Mouse (Mus musculus): Measurements from ENCODE around the gene Hydin.
"Not testable (repeated sequence)": the region's sequence is repeated elsewhere in the genome, so short reads cannot be mapped to it uniquely, and the experiment has no call there.

The Hydin gene

GRCm38 (mm10) chr8:110266741-110267140 is at the start of gene Hydin:
Hydin (plus strand) TSS chr8:110266977.
- peak in 1 of 2 experiments; percentile 3 for DNase-seq

DNA sequence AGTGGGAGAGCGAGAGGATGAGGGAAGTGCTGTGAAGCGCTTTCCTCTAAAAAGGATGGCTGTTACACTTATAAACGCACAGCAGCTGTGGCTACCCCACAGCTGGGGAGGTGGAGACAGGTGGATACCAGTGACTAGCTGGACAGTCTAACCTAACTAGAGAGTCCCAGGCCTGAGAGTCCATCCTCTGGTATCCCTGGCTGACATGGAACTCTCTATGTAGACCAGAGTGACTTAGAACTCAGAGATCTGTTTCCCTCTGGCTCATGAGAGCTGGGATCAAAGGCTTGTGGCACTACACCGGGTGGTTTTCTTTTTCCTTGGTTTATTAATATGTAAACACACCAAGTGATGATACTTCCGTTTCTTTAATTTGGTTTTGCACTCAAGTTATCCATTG is 49.6 kb upstream of the Hydin start:
- peak in 1 of 2 experiments; percentile 8 for DNase-seq

DNA sequence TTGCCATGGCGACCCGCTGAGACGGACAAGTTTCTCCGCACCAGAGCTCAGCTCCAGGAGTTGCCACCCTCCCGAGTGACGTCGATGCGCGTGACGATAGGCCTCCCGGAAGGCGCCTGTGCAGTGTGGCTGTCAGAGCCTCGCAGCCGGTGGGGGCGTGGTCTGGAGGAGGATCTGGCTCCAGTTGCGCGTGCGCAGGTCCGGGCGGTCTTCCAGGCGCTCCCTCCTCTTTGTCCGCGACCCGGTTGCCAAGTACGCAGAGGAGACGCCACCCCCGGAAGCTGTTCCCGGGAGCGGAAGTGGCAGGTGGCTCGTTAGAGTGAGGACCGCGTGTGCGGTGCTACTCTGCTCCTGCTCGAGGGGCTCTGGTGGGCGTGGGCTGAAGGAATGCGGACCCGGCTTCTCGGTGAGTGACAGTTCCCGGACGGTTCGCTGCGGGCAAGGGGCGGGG is 49.1 kb upstream of the Hydin start:
- DNase-seq, result peak; percentile 99

DNA sequence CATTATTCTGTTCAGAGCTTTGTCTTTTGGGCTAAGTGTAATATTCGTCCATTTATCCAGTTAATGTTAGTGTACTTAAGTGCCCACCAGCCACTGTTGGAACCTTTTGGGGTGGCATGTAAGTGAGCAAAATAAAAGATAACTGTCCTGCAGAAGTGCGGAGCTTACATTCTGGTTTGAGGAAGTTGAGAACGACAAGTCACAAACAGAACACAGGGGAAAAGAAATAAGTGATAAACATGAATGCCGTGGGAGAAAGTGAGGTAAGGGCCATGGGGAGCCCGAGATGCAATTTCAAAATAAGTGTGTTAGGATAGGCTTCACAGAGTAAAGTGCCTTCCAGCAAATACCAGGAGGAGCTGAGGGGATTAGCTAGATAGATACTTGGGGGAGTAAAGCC is 48.3 kb upstream of the Hydin start:
- no peak for DNase-seq

DNA sequence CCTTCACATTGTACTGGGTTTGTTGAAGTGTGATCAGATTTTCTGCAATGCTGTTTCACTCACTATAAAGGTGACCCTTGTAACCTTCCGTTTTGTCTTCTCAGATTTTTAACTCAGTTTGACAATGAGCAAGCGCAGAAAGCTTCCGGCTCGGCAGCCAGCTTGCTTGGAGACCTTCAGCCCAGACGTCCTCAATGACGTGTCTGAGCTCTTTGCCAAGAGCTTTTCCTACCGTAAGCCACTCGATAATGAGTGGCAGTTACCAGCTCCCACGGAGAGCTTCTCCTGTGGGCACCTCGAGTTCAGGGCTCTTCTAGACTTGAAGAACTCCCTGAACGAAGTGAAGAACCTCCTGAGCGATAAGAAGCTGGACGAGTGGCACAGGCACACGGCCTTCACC is 45.8 kb upstream of the Hydin start:
- DNase-seq, result no peak

GRCm38 (mm10) chr8:110230803-110231202 is 36.0 kb upstream of the Hydin start:
- DNase-seq, result no peak

GRCm38 (mm10) chr8:110242278-110243177 is 24.2 kb upstream of the Hydin start:
- DNase-seq, result no peak

DNA sequence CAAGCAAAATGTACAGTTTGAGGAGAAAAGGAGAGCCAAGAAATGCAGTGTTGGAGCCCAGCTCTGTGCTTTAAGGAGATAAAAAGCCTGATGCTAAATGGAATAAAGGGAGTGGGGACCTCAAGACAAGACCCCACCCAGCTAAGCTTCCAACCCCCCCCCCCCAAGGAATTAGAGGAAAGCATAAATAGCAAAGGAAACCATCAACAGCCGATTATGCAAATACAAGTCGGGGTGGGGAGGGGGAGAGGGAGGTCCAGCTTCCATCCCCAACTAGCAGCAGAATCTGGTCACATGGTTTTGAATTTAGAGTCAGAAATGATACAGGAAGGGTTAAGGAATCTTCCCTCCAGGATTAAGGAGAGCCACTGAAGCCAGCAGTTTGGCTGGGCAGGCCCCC is 22.2 kb upstream of the Hydin start:
- DNase-seq, result no peak

DNA sequence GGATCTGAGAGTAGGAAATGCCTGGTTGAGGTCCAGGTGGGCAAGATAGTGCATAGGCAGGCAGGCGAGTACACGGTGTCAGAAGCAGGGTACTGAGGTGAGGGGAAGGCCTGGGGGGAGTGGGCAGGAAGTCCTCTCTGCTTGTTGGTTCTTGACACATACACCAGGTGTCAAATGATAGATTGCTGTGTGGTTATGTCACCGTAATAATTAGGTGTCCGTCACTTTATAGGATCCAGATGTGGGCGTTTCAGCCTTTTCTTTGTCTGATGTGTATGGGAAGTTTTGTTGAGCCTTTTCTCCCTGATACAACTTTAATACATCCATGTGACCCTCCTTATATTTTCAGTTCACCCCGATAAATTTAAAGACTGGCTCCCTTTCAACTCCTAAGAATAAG is 19.5 kb upstream of the Hydin start:
- no peak for DNase-seq

DNA sequence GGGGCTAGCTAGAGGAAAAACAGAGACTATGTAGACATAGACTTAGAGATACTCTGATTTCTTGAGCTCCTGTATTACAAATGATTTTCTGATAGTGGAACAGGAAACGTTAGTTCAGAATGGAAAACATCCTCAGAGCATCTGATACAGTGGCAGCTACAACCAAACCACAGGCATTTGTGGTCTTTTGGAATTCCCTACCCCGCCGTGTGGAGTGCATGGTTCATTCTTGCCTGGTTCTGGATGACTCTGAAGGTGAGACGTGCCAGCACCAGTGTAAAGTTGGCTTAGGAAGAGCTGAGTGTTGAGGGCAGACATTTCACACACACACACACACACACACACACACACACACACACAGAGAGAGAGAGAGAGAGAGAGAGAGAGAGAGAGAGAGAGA is 12.8 kb upstream of the Hydin start:
- no peak for DNase-seq

GRCm38 (mm10) chr8:110265796-110266305 is 926 bp upstream of the Hydin start:
- DNase-seq, result no peak

DNA sequence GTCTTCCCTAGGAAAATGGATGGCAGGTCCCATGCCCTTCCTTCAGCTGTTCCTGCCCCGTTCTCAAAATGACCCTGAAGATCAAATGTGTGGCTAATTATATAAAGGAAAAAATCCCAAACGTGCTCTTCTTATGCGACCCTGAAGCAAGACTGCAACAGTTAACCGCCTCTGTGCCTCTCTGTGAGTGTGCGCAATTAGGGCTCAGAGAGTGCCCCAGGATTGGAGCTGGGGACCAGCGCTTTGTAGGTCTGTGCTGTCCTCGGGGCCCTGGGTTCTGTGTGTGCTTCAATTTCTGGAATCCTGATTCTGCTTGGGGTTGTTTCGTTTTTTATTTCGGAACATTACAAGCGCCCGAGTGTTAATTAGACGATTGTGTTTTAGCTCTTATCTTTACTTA is 491 bp downstream of the Hydin start:
- DNase-seq, result no peak

DNA sequence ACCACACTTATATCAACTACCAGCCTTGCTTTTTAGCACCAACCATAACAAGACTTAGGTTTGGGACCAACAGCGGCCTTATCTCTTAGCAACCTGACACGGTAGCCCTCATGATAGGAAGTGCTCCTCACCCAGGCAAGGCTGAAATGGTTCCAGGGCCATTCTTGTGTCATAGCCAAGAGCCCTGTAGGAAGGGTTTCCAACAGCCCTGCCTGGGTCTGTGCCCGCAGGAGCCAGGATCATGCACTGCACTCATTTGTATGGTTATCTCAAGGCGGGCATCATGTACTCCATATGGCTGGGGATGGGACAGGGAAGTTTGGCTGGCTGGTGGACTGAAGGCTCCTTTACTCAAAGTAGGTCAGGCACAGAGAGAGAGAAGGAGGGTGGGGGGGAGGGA is 3.9 kb downstream of the Hydin start:
- no peak for DNase-seq

DNA sequence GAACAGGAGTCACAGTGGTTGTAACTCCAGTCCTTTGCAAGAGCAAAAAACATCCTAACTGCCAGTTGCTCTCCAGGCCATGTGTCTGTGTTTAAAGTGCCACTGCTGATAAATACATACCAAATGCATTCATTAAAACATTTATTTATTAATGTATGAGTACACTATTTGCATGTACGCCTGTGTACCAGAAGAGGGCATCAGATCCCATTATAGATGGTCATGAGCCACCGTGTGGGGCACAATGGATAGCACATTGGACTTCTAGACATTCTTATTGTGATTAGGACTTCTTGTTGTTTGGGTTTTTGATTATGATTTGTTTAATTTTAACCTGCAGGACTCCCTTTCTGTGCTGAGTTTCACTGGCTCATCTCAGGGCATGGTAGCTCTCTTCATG is 6.6 kb downstream of the Hydin start:
- DNase-seq, result no peak

- DNase-seq, result no peak
These were observed 8.9 kb downstream of the Hydin start for GRCm38 (mm10) chr8:110275465-110276258.

- no peak for DNase-seq
These were observed 9.4 kb downstream of the Hydin start for GRCm38 (mm10) chr8:110276259-110276560.

GRCm38 (mm10) chr8:110312715-110313114 is 45.9 kb downstream of the Hydin start:
- no peak for DNase-seq

DNA sequence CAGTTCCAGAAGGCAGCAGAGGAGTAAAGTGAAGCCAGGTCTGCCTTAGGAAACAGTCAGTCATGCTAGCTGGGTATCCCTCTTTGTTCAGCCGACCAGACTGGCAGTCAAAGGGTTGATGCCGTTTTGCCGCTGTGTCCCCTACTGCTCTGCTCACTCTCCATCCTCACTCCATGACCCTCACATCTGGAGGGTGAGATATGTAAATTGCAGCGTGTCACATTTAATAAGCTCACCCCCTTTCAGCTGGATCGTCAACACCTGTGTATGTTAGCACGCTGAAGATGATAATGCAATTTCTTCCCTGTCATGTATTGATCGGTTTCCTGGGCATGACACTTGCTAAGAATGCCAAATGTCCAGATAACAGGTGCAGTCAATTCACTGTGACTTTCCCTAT is 49.0 kb downstream of the Hydin start:
- DNase-seq, result no peak

- DNase-seq, result no peak
These were observed 52.8 kb downstream of the Hydin start for GRCm38 (mm10) chr8:110319586-110319985.

DNA sequence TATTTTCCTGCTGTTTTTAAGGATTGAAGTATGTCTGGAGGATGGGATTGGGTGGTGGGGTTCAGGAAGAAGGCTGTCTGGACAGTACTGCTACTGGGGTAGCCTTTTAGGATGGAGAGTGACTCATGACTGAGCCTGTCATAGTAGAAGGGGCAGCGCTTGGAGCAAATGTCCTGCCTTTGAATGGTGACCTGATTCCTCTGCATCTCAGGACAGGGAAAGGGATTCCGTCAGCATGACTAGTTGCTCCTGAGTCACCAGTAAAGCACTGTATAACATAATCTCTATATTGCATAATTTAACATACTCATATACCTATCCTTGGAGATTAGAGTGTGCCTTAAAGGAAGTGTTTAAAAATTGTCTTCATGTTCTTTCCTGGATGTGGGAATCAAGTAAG is 54.7 kb downstream of the Hydin start:
- DNase-seq, result no peak

DNA sequence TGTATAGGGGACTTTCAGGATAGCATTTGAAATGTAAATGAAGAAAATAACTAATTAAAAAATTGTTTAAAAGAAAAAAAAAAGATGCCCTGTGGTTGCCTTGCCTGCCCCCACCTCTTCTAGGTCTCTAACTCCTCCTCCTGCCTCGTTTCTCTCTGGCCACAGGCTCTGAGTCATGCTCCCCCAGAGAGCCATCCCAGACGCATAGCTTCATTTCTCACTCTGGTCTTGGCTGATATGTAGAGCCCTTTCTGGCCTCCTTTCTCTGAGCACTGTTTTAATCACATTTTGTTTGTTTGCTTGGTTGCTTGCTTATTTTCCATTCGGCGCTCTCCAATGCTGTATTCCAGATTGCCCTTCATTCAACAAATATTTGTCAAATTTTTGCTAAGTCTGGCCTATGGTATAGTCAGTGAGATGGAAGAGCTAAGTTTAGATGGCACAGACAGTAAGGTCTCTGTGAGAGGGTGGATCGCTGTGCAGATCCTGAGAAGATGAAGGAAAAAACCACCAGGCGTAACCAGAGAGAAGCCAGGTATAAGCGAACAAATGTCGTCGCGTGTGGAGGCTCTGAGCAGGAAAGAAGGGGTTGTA is 57.3 kb downstream of the Hydin start:
- DNase-seq, result no peak

DNA sequence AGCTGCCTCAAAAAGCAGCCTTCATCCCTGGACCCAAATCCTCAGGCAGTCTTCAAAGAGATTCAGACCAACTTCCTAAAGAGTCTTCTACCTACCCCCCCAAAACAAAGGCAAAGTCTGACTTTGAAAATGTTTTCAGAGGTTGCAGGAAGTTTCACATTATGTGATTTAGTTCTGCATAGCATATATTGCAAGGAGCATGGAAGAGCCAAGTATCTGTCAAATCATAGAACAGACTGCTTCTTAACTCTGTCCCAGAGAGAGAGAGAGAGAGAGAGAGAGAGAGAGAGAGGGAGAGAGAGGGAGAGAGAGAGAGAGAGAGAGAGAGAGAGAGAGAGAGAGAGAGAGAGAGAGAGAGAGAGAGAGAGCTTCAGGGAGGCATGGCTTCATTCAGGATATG is 60.3 kb downstream of the Hydin start:
- not testable (repeated sequence) for DNase-seq

DNA sequence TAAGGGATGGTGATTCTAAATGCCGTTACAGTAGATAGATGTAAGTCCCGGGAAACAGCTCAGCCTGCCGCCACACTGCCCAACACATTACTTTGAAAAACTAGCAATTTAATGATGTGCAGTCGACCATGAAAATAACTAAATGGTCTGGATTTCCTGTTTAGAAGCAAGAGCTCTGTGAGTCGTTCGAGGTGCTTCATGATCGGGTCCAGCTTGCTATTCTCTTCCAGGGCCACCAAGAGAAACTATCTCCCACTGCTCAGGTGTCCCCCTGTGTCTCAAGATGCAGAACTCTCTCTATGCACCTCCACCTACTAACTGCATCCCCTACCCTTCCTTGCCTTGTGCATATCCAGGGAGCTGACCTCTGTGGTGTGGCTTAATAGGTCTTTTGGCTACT is 66.6 kb downstream of the Hydin start:
- DNase-seq, result no peak

GRCm38 (mm10) chr8:110339447-110339846 is 72.7 kb downstream of the Hydin start:
- no peak for DNase-seq

Measured in thymus, postnatal 36 days (tissue).